Mouse (Mus musculus) midbrain, embryonic 12.5 days (tissue): ENCODE measurements around the gene Igflr1. TPM values are rescaled to one million over a fixed set of nuclear protein-coding genes. Genes with fewer than 3 reads are reported as not detected.

Experiments
- ATAC-seq: fragments of 200-750 bp; cut with Nextera tagmentation; 2 replicates; pipeline ENCODE4 v1.8.0; 2017; ENCODE audit warnings: low read depth, moderate TSS enrichment, moderate library complexity; ENCODE audit not compliant: low FRiP score
- H3K27ac ChIP-seq: fragments of 300-500 bp; sonication (generic); replicated peaks from 2 replicates; pipeline ENCODE4 v1.5.1; 2016; ENCODE audit warnings: mild to moderate bottlenecking
- H3K27me3 ChIP-seq: fragments of 300-500 bp; sonication (generic); 2 replicates; pipeline ENCODE4 v1.6.1; 2016; ENCODE audit warnings: mild to moderate bottlenecking
- H3K36me3 ChIP-seq: fragments of 300-500 bp; sonication (generic); 2 replicates; pipeline ENCODE4 v1.6.1; 2016
- H3K4me1 ChIP-seq: fragments of 300-500 bp; sonication (generic); 2 replicates; pipeline ENCODE4 v1.6.1; 2016
- H3K4me2 ChIP-seq: fragments of 300-500 bp; sonication (generic); replicated peaks from 2 replicates; pipeline ENCODE4 v1.6.1; 2016; ENCODE audit warnings: mild to moderate bottlenecking, moderate library complexity
- H3K4me3 ChIP-seq: fragments of 300-500 bp; sonication (generic); 2 replicates; pipeline ENCODE4 v1.5.1; 2016; ENCODE audit warnings: mild to moderate bottlenecking
- H3K9ac ChIP-seq: fragments of 300-500 bp; sonication (generic); replicated peaks from 2 replicates; pipeline ENCODE4 v1.6.1; 2016; ENCODE audit warnings: mild to moderate bottlenecking, moderate library complexity
- H3K9me3 ChIP-seq: fragments of 300-500 bp; sonication (generic); 2 replicates; pipeline ENCODE4 v1.6.1; 2016; ENCODE audit warnings: mild to moderate bottlenecking
- WGBS: fragments of 180-500 bp; shearing (Covaris S2); methylation state at CpG from one replicate; pipeline ENCODE4 v1.1.7; 2016; 5-methylcytosine and 5-hydroxymethylcytosine counted together
- microRNA-seq: library from miRNA; unstranded; fragments of <30 nt; microRNA quantifications from one replicate; pipeline ENCODE4, GENCODE M21; 2017
- polyA plus RNA-seq: library from polyadenylated mRNA; unstranded; fragments of >200 nt; fragmentation: Nextera tagmentation; extraction: Ambion mirVana; gene quantifications from 2 replicates; pipeline ENCODE4 v1.2.1, GENCODE M21; 2016

Gene Igflr1
- polyA plus RNA-seq, 1 experiment from 2014 or later, result 8.2 TPM

DNA sequence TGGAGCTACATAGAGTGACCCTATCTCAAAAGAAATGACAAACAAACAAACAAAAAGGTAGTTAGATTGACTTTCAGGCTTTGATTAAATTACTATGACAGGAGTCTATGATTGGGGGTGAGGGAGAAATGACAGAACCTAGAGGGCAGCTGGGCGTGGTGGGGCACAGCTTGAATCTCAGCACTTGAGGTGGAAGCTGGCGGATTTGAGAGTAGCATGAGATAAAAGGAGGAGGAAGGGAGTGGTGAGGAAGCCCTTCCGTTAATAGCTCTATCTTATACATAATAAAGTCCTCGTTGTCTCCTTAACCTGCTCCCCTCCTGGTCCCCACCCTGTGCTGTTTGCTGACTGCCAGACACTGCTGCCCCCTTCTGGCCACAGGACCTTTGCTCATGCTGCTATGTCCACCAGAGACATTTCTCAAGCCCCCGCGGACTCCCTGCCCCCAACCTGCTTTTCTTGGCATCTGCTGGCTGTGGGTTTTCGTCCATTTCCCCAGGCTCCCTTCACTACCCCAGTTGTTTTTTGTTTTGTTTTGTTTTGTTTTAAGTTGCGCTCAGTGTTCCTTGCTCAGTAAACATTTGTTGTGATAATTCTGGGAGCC lies 42.6 kb downstream of the Igflr1 start:
- Histone ChIP-seq H3K4me1 (no peaks in the 10 kb centered on the region), H3K36me3 (no peaks in the 10 kb centered on the region), H3K27me3 (no peaks in the 10 kb centered on the region), H3K9ac (no peak overlapping the region), H3K9me3 (no peaks in the 10 kb centered on the region), H3K4me2 (no peak overlapping the region), H3K4me3 (no peak overlapping the region), H3K27ac (no peak overlapping the region)
- ATAC-seq, result no peak
- 38% methylated on average over 8 of the region's 8 CpGs for WGBS

DNA sequence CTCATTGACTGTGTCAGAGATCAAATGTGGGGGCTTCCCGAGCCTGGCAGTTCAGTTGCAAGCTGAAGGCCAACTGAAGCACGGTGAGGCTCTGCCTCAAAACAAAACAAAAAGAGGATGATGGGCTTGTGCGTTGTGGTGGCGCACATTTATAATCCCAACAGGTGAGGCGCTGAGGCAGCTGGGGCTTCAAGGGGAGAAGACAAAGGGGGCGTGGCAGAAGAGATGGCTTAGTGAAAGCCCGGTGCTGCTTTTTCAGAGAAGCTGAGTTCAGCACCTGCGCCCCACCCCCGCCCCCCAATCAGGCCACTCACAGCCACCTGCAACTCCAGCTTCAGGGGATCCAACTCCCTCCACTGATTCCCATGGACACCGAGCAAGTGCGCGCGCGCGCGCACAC lies 43.2 kb downstream of the Igflr1 start:
- H3K4me2 ChIP-seq, result no peak overlapping the region
- no peak for ATAC-seq
- H3K9ac ChIP-seq, result no peak overlapping the region
- H3K4me1 ChIP-seq, result no peaks in the 10 kb centered on the region
- no peak overlapping the region for H3K4me3 ChIP-seq
- H3K9me3 ChIP-seq, result no peaks in the 10 kb centered on the region
- WGBS, result 54% methylated on average over 16 of the region's 16 CpGs
- H3K36me3 ChIP-seq, result no peaks in the 10 kb centered on the region
- H3K27me3 ChIP-seq, result no peaks in the 10 kb centered on the region; the same call in 1 of the 2 replicates
- H3K27ac ChIP-seq, result no peak overlapping the region

DNA sequence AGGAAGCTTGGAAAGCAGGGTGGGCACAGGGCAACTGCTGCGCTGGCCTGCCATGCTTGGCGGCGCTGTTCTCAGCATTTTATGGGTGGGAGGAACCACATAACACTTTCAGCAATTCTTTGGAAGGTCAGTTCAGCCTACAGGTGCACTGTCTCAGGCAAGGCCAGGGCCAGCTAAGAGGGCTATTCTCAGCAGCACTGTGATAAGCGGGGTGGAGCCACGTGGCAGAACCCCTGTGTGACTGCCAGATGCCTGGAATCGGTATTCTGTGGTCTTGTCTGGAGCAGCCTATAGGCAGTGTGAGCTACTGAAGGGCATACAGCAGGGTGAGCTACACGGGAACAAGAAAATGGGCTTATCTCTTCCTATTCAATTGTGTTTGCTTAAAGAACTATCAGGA lies 44.8 kb downstream of the Igflr1 start:
- Histone ChIP-seq H3K9ac (no peak overlapping the region), H3K4me1 (no peaks in the 10 kb centered on the region), H3K36me3 (no peaks in the 10 kb centered on the region), H3K9me3 (no peaks in the 10 kb centered on the region), H3K27me3 (no peaks in the 10 kb centered on the region; the same call in 1 of the 2 replicates), H3K27ac (no peak overlapping the region), H3K4me3 (no peak overlapping the region), H3K4me2 (no peak overlapping the region)
- 62% methylated on average over 7 of the region's 7 CpGs for WGBS
- ATAC-seq, result no peak

DNA sequence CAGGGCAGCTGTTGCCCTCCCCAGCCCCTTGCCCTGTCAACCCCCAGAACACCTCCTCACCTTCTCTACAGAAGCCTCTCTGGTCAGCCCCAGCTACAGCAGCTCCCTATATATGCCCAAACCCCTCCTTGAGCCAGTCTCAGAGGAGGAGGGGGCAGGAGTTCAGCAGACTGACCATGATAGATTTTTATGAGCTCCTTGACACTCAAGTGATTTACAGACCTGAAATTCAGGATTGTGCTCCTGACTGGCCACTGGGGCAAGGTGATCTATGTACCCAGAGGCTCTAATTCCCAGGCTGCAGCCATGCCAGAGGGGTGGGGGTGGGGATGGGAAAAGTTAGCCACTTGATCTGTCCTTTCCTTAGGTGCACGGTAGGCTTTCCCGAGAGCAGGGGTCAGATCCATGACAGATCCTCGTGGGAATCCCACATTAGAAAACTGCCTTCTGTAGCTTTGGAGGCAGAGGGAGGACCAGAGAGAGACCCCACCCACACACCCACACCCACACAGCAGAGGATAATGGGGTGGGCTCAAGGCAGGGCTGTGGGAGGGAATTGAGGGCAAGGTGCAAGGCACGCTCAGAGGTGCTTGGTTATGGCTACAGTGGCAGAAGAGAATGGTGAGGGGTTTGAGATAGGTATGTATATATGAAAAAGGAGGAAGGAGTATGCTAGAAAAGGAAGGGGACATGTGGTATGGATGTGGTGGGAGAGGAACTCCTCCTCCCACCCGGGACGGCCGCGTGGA lies 47.6 kb downstream of the Igflr1 start, which contains the start of gene Upk1a:
Gene Upk1a, minus strand, starts transcription at position 194 of the 749 bp plus-strand sequence.
- H3K9ac ChIP-seq, result no peak within 1 kb of the TSS
- H3K27ac ChIP-seq, result no peak within 1 kb of the TSS
- no peak within 1 kb of the TSS for H3K4me3 ChIP-seq
- 78% methylated on average over 8 of the region's 8 CpGs for WGBS
- H3K4me2 ChIP-seq, result no peak within 1 kb of the TSS
- H3K36me3 ChIP-seq, result peaks cover 26% of the 10 kb centered on the region
- H3K27me3 ChIP-seq, result no peaks in the 10 kb centered on the region; the same call in 1 of the 2 replicates
- H3K9me3 ChIP-seq, result no peaks in the 10 kb centered on the region
- no peaks in the 10 kb centered on the region for H3K4me1 ChIP-seq
- no peak for ATAC-seq

DNA sequence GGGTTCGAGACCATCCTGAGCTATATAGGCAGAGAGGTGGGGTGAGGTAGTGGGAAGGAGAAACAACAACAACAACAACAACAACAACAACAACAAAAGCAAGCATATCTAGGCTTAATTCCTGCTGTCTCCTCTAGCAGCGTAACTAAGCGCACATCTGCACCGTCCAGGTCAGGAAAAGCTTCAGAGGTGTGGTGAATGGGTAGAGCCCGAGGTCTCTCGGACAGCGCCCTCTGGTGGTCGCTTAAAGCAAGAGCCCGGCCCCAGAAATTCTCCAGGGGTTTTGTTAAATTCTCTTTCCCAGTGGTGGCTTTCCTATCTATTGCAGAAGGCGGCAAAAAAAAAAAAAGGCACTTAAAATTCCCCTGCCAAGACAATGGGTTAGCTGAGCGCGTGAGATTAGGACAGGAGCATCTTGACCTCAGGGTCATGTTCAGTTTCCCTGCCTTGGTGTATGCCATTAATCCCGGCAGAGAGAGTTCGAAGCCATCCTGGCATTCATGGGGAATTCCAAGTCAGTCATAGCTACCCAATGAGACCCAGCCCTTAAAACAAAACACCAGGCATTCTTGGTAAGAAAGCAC lies 48.4 kb downstream of the Igflr1 start:
- H3K36me3 ChIP-seq, result peaks cover 34% of the 10 kb centered on the region
- ATAC-seq, result no peak
- no peak overlapping the region for H3K9ac ChIP-seq
- no peaks in the 10 kb centered on the region for H3K4me1 ChIP-seq
- no peaks in the 10 kb centered on the region for H3K9me3 ChIP-seq
- no peaks in the 10 kb centered on the region; the same call in 1 of the 2 replicates for H3K27me3 ChIP-seq
- no peak overlapping the region for H3K4me2 ChIP-seq
- no peak overlapping the region for H3K27ac ChIP-seq
- H3K4me3 ChIP-seq, result no peak overlapping the region
- 20% methylated on average over 14 of the region's 14 CpGs for WGBS

DNA sequence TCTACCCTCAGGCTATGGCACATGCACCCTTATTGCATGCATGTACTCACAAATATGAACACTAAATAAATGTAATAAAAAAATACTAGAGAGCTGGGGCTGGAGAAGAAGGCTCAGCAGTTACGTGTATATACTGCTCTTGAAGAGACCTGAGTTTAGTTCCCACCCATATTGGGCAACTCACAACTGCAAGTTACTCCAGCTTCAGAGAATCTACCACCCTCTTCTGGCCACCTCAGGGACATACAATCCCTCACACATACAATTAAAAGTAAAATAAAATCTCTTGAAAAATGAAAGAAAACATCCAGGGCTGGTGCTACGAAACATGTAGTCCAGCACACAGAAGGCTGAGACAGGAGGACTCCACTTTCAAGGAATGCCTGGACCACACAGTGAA lies 49.2 kb downstream of the Igflr1 start:
- Histone ChIP-seq H3K4me3 (no peak overlapping the region), H3K9me3 (no peaks in the 10 kb centered on the region), H3K4me2 (no peak overlapping the region), H3K9ac (no peak overlapping the region), H3K36me3 (peaks cover 42% of the 10 kb centered on the region), H3K4me1 (no peaks in the 10 kb centered on the region), H3K27ac (no peak overlapping the region), H3K27me3 (no peaks in the 10 kb centered on the region; the same call in 1 of the 2 replicates)
- 85% methylated on average over 2 of the region's 2 CpGs for WGBS
- no peak for ATAC-seq

DNA sequence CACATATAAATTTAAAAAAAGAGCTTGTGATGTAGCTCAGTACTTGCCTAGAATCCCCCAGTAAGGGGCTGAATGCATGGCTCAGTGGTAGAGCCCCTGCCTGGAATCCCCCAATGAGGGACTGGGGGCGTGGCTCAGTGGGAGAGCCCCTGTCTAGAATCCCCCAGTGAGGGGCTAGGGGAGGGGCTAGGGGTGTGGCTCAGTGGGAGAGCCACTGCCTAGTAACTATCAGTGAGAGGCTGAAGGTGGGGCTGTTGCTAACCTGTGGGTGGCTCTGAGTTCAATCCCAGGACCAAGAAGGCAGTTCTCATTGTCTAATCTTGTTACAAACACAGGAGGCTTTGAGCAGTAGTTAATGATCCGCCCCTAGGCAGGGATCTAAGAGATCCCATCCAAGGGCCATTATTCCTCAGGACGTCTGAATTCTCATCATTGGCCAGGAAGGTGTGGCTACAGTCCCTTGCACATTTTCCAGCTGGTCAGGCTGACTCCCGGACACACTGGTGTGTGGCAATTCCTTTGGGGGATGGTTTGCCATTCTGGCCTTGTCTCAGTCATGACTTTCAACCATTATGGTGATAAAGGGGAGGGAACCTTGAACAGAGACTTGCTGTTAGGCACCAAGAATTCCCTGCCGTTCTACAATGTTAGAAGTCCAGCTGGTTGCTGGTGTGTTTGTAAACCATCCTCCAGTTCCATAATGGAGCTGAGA lies 50.0 kb downstream of the Igflr1 start:
- Histone ChIP-seq H3K4me2 (no peak overlapping the region), H3K27me3 (no peaks in the 10 kb centered on the region; the same call in 1 of the 2 replicates), H3K9me3 (no peaks in the 10 kb centered on the region), H3K4me1 (no peaks in the 10 kb centered on the region), H3K27ac (no peak overlapping the region), H3K36me3 (peaks cover 45% of the 10 kb centered on the region), H3K4me3 (no peak overlapping the region), H3K9ac (no peak overlapping the region)
- 70% methylated on average over 5 of the region's 5 CpGs for WGBS
- ATAC-seq, result no peak

Small RNAs within 50 kb of the gene (microRNA-seq; reads per million reads assigned to microRNA genes)
- 1.4 reads per million for gene Gm38670
- not detected for gene Mir3569

Other genes starting within 250 kb of the Igflr1 start
- gene E130208F15Rik, start 243.7 kb upstream of the Igflr1 start, polyA plus RNA-seq, result 0.63 TPM in 1 of 2 replicates, not detected in the other
- 22.2 and 27.4 TPM in 2 replicates for gene Sdhaf1, start 241.5 kb upstream of the Igflr1 start, polyA plus RNA-seq
- 9.1 and 9.5 TPM in 2 replicates for gene Lrfn3, start 202.7 kb upstream of the Igflr1 start, polyA plus RNA-seq
- 18.3 and 24.4 TPM in 2 replicates for gene Tyrobp, start 151.7 kb upstream of the Igflr1 start, polyA plus RNA-seq
- gene Hcst, start 145.6 kb upstream of the Igflr1 start, polyA plus RNA-seq, result not detected in 2 replicates
- 1.4 TPM in 2 replicates for gene Nfkbid, start 143.7 kb upstream of the Igflr1 start, polyA plus RNA-seq
- gene Aplp1, start 119.9 kb upstream of the Igflr1 start, polyA plus RNA-seq, result 301 and 324 TPM in 2 replicates
- 1.6 and 4.7 TPM in 2 replicates for gene Kirrel2, start 107.7 kb upstream of the Igflr1 start, polyA plus RNA-seq
- 0.58 and 1.1 TPM in 2 replicates for gene Nphs1, start 107.1 kb upstream of the Igflr1 start, polyA plus RNA-seq
- 0.39 TPM in 1 of 2 replicates, not detected in the other for gene Prodh2, start 71.8 kb upstream of the Igflr1 start, polyA plus RNA-seq
- 96.3 and 99.5 TPM in 2 replicates for gene Arhgap33, start 30.4 kb upstream of the Igflr1 start, polyA plus RNA-seq
- 5.8 and 6.2 TPM in 2 replicates for gene Hspb6, start 13.2 kb upstream of the Igflr1 start, polyA plus RNA-seq
- 15.1 TPM in 2 replicates for gene Proser3, start 13.1 kb upstream of the Igflr1 start, polyA plus RNA-seq
- gene Lin37, start 5.6 kb upstream of the Igflr1 start, polyA plus RNA-seq, result 53.0 and 54.9 TPM in 2 replicates
- 83.1 and 88.4 TPM in 2 replicates for gene U2af1l4, start 2.1 kb upstream of the Igflr1 start, polyA plus RNA-seq
- 21.8 and 23.5 TPM in 2 replicates for gene Gm49396, start 2.1 kb upstream of the Igflr1 start, polyA plus RNA-seq
- 130 and 144 TPM in 2 replicates for gene Psenen, start 1.8 kb upstream of the Igflr1 start, polyA plus RNA-seq
- gene Kmt2b, start 23.3 kb downstream of the Igflr1 start, polyA plus RNA-seq, result 11.4 and 13.6 TPM in 2 replicates
- gene Zbtb32, start 33.5 kb downstream of the Igflr1 start, polyA plus RNA-seq, result 0.34 and 0.47 TPM in 2 replicates
- gene Upk1a, start 47.4 kb downstream of the Igflr1 start, polyA plus RNA-seq, result 0.75 and 0.85 TPM in 2 replicates
- 801 and 832 TPM in 2 replicates for gene Cox6b1, start 60.7 kb downstream of the Igflr1 start, polyA plus RNA-seq
- gene Etv2, start 70.4 kb downstream of the Igflr1 start, polyA plus RNA-seq, result not detected in 2 replicates
- 153 and 154 TPM in 2 replicates for gene Rbm42, start 84.9 kb downstream of the Igflr1 start, polyA plus RNA-seq
- gene Haus5, start 99.6 kb downstream of the Igflr1 start, polyA plus RNA-seq, result 49.0 and 50.4 TPM in 2 replicates
- gene Pmis2, start 106.2 kb downstream of the Igflr1 start, polyA plus RNA-seq, result not detected in 2 replicates
- gene 2200002J24Rik, start 133.5 kb downstream of the Igflr1 start, polyA plus RNA-seq, result not detected in 2 replicates
- gene Atp4a, start 146.8 kb downstream of the Igflr1 start, polyA plus RNA-seq, result 1.1 and 2.0 TPM in 2 replicates
- gene Tmem147, start 164.1 kb downstream of the Igflr1 start, polyA plus RNA-seq, result 149 and 152 TPM in 2 replicates
- 0.65 and 1.6 TPM in 2 replicates for gene Gapdhs, start 178.3 kb downstream of the Igflr1 start, polyA plus RNA-seq
- gene Sbsn, start 186.0 kb downstream of the Igflr1 start, polyA plus RNA-seq, result 1.6 and 1.8 TPM in 2 replicates
- gene Dmkn, start 198.3 kb downstream of the Igflr1 start, polyA plus RNA-seq, result 0.20 and 0.38 TPM in 2 replicates
- not detected in 2 replicates for gene Krtdap, start 222.5 kb downstream of the Igflr1 start, polyA plus RNA-seq